Mouse (Mus musculus) cortical plate, adult 2 months (tissue): ENCODE data around the gene Mtln.

Experiments
- CTCF ChIP-seq: fragments of 200-500 bp; IDR thresholded peaks from 2 replicates; pipeline ENCODE4 v1.5.1; 2011; ENCODE audit warnings: mild to moderate bottlenecking, control low read depth, low read length; ENCODE audit not compliant: insufficient read depth; ENCODE audit errors: extremely low read depth
- POLR2A ChIP-seq: fragments of 200-500 bp; IDR thresholded peaks from 2 replicates; pipeline ENCODE4 v1.6.1; 2011; ENCODE audit warnings: mild to moderate bottlenecking, low read length, control low read depth; ENCODE audit not compliant: insufficient read depth; ENCODE audit errors: extremely low read depth

DNA sequence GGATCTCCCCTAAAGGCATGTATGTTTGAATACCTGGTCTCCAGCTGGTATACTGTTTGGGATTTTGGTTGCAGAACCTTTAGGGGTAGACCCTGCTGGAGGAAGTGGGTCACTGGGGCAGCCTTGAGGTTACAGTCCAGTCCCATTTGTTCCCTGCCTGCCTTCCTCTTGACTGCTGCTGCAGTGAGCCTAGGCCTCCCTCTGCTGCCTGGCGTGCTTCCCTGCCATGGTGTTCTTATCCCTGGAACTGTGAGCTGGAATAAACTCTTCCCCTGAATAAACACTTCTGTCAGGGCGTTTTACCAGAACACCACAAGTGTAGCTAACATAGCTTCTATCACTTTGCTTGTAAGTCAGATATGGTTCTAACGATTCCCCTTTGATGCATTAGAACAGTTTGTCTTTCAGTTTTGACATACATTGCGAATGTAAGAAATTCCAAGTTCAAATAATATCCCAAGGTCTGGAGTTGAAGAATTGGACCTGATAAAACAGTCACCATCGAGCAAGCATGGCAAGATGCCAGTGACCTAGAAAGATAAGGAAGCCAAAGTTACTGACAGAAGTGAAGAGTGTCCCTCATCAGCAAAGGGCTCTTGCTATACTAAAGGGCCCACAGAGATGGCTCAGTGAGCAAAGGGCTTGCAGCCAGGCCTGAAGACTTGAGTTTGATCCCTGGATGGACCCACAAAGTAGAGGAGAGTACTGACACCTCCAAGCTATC, 33.0 kb downstream of the Mtln start:
- no peak for TF ChIP-seq CTCF
- no peak for TF ChIP-seq POLR2A
